In the genomic region with DNA sequence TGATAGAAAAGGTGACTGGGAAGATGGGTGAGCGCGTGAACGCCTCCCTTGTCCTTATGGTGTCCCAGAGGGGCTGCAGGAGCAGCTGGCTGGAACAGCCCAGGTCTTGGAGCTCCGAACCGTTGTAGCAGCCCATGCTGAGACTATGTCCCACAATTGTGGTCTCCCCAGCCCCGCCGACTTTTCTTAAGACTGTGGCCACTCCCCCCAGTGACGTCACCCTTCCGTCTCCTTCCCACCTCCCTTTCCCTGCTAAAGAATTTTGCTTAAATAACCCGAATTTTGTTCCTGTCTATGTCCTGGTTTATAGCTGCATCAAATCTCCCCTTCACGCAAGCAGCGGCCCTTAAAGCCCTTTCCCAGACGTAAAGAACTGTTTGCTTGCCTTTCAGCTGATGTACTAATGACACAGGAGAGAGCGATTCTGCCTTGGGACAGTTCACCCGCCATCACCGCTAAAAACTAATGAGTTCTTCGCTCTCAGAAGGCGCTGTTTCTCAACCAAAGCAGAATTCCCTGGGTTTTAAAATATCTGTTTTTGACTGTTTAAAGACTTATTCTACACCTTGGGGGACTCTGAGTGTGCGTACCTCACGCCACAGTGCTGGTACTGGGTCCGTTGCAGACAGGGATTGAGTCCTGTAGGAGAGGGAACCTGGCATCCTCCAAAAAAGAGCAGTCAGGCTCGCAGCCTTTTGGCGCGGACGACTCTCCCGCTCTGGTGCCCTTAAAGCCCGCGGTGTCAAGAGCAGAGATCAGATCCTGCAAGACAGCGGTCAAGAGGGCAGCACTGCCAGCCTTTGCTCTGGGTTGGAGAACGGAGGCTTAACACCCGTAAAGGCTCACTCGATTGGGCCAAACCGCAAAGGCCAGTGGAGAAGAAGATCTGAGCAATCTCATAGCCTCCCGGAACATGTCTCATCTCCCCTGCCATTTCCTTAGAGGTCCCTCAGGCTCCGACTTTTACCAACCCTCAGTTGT, we compare ENCODE assay signal across 8 mouse cellular contexts. TPM values are rescaled to one million over a fixed set of nuclear protein-coding genes. Genes with fewer than 3 reads are reported as not detected.
A peak's percentile ranks its signal among the peaks of the same experiment; 100 is the strongest.
DNase-seq lines count a peak whose midpoint lies in the region; ATAC-seq and TF ChIP-seq lines count a peak whose summit lies in the region.

TSS of gene Ch25h (minus strand) at position 174 of the 981 bp plus-strand sequence.

- DNase-seq in cerebellum, postnatal 14 days: peak; percentile 36 to 41
- DNase-seq in cerebellum, adult 11-12 months: no peak
- DNase-seq in cerebellum, postnatal 4 days (ENCODE audit: low spot score in 2 of 2): peak; percentile 9 to 24
- DNase-seq in gonadal fat pad, adult 2 months (ENCODE audit: low read depth): no peak
- DNase-seq in liver, adult 2 months (ENCODE audit: extremely low read depth, low read depth, low spot score): peak; percentile 24

- H3K9ac ChIP-seq in liver, adult 2 months (ENCODE audit: low read depth, low read length): no peak within 1 kb of the TSS; the same call in 1 of the 2 replicates
- peak within 1 kb of the TSS; percentile 47 for H3K9ac ChIP-seq in midbrain, embryonic 15.5 days
- 0 out of 2 replicates have a peak within 1 kb of the TSS, but pooled peaks have one; percentile 6 for H3K9ac ChIP-seq in stomach, embryonic 15.5 days

- peak; percentile 44 for ATAC-seq in inflammation-experienced regulatory T-cells, adult 6 months
- ATAC-seq in midbrain, embryonic 15.5 days (replicated peaks): peak; percentile 90
- ATAC-seq in stomach, embryonic 15.5 days (ENCODE audit: insufficient read depth, low FRiP score, low read depth): no peak

- H3K4me3 ChIP-seq in liver, adult 2 months (ENCODE audit: insufficient read depth, low read depth, low read length): peak within 1 kb of the TSS; percentile 45
- peak within 1 kb of the TSS; percentile 59 for H3K4me3 ChIP-seq in midbrain, embryonic 15.5 days
- H3K4me3 ChIP-seq in stomach, embryonic 15.5 days (replicated peaks): peak within 1 kb of the TSS; percentile 49

- H3K4me1 ChIP-seq in liver, adult 2 months (ENCODE audit: control insufficient read depth, insufficient read depth, low read length): peaks cover 6% of the 10 kb centered on the region; the same call in 1 of the 2 replicates
- peaks cover 16% of the 10 kb centered on the region for H3K4me1 ChIP-seq in midbrain, embryonic 15.5 days
- H3K4me1 ChIP-seq in stomach, embryonic 15.5 days: peaks cover 14% of the 10 kb centered on the region

- H3K79me2 ChIP-seq in liver, adult 2 months (ENCODE audit: control insufficient read depth, insufficient read depth, low read length): no peaks in the 10 kb centered on the region

- WGBS in liver, adult 2 months: 3% methylated on average over 35 of the region's 35 CpGs
- 2% methylated on average over 35 of the region's 35 CpGs for WGBS in midbrain, embryonic 15.5 days
- WGBS in stomach, embryonic 15.5 days: 3% methylated on average over 35 of the region's 35 CpGs

- no peak within 1 kb of the TSS for H3K27ac ChIP-seq in liver, adult 2 months (replicated peaks; ENCODE audit: insufficient read depth, low read depth, low read length)
- no peak within 1 kb of the TSS for H3K27ac ChIP-seq in midbrain, embryonic 15.5 days
- H3K27ac ChIP-seq in stomach, embryonic 15.5 days: 0 out of 2 replicates have a peak within 1 kb of the TSS, but pooled peaks have one; percentile 40

- no peaks in the 10 kb centered on the region for H3K36me3 ChIP-seq in liver, adult 2 months (ENCODE audit: control insufficient read depth, insufficient read depth, low read length)
- H3K36me3 ChIP-seq in midbrain, embryonic 15.5 days (replicated peaks): no peaks in the 10 kb centered on the region
- H3K36me3 ChIP-seq in stomach, embryonic 15.5 days: no peaks in the 10 kb centered on the region

- no peaks in the 10 kb centered on the region for H3K9me3 ChIP-seq in midbrain, embryonic 15.5 days
- no peaks in the 10 kb centered on the region for H3K9me3 ChIP-seq in stomach, embryonic 15.5 days

- H3K27me3 ChIP-seq in liver, adult 2 months (ENCODE audit: control insufficient read depth, insufficient read depth, low read length): peaks cover 6% of the 10 kb centered on the region
- peaks cover 29% of the 10 kb centered on the region for H3K27me3 ChIP-seq in midbrain, embryonic 15.5 days (replicated peaks)
- peaks cover 14% of the 10 kb centered on the region for H3K27me3 ChIP-seq in stomach, embryonic 15.5 days (replicated peaks)

- no peak for TF ChIP-seq POLR2A in liver, adult 2 months (IDR thresholded peaks at IDR 0.05; ENCODE audit: extremely low read depth, insufficient read depth, low read length)

- no peak for TF ChIP-seq CTCF in liver, adult 2 months (IDR thresholded peaks at IDR 0.05; ENCODE audit: low read depth, low read length)

- peak within 1 kb of the TSS; percentile 99 for H3K4me2 ChIP-seq in midbrain, embryonic 15.5 days
- H3K4me2 ChIP-seq in stomach, embryonic 15.5 days: peak within 1 kb of the TSS; percentile 91

RNA-seq across cellular contexts. Expression of gene Ch25h, which starts in this region (rescaled TPM):
- 34.9 and 119 TPM in 2 replicates for polyA plus RNA-seq in gonadal fat pad, adult 2 months (2012; rRNA removed)
- polyA plus RNA-seq in inflammation-experienced regulatory T-cells, adult 6 months (2017; shearing (Covaris generic)): under 1 TPM in 1 of 3 experiments, not detected in 2; 0.26 TPM
- total RNA-seq in liver, adult 2 months (2014; rRNA removed): 0.34 TPM in 1 of 2 replicates, not detected in the other
- 0.09 and 0.22 TPM in 2 replicates for polyA plus RNA-seq in liver, adult 2 months (2012; rRNA removed)
- 0.75 and 0.79 TPM in 2 replicates for polyA plus RNA-seq in midbrain, embryonic 15.5 days (2015; fragmentation: Nextera tagmentation; extraction: Ambion mirVana)
- polyA plus RNA-seq in stomach, embryonic 15.5 days (2015; fragmentation: Nextera tagmentation; extraction: Ambion mirVana): 2.6 and 3.5 TPM in 2 replicates

Comparison
In these comparisons a context has a peak if more than half of its experiments do, and no peak if none do; other contexts are left out.
1. DNase-seq: peak in cerebellum, postnatal 14 days (2 of 2) and cerebellum, postnatal 4 days (2 of 2); none in cerebellum, adult 11-12 months (single experiment) and gonadal fat pad, adult 2 months (single experiment).
2. Peak in ATAC-seq in inflammation-experienced regulatory T-cells, adult 6 months; RNA of the gene not detected or under 1 TPM.
3. Peak in DNase-seq and H3K4me3 ChIP-seq in liver, adult 2 months; RNA of the gene not detected or under 1 TPM.
4. Peak in ATAC-seq, H3K4me3 ChIP-seq, H3K9ac ChIP-seq and H3K4me2 ChIP-seq in midbrain, embryonic 15.5 days; RNA of the gene not detected or under 1 TPM.
5. Peak in every context shown above with its lines, with median percentiles within 50 percentile points of each other: H3K4me3 ChIP-seq.